Mouse (Mus musculus): Measurements from ENCODE around the gene Vmn2r36. TPM values are rescaled to one million over a fixed set of nuclear protein-coding genes. Genes with fewer than 3 reads are reported as not detected.
"Not testable (repeated sequence)": the region's sequence is repeated elsewhere in the genome, so short reads cannot be mapped to it uniquely, and the experiment has no call there.

Gene Vmn2r36
- not detected in 2 replicates for polyA plus RNA-seq (2015; fragmentation: Nextera tagmentation; extraction: Ambion mirVana)

GRCm38 (mm10) chr7:7902395-7902794 lies at the start of gene Vmn2r36:
Gene Vmn2r36, minus strand, starts transcription at chr7:7902495.
- H3K4me3 ChIP-seq (replicated peaks); H3K27ac ChIP-seq (replicated peaks); H3K9me3 ChIP-seq (replicated peaks); H3K4me2 ChIP-seq (replicated peaks); H3K9ac ChIP-seq; ATAC-seq (ENCODE audit: insufficient number of reproducible peaks, low FRiP score, low TSS enrichment, low read depth); H3K4me1 ChIP-seq; H3K27me3 ChIP-seq; H3K36me3 ChIP-seq: not testable (repeated sequence)
- WGBS = no CpG with 5 or more reads among the region's 1 CpGs

Other genes starting within 250 kb of the Vmn2r36 start
- not detected in 2 replicates for gene Vmn2r34, start 213.0 kb downstream of the Vmn2r36 start, polyA plus RNA-seq (2015; fragmentation: Nextera tagmentation; extraction: Ambion mirVana)
- gene Vmn2r35, start 82.6 kb downstream of the Vmn2r36 start, polyA plus RNA-seq (2015; fragmentation: Nextera tagmentation; extraction: Ambion mirVana) = not detected in 2 replicates

Measured in embryonic facial prominence, embryonic 15.5 days (tissue).